Mouse (Mus musculus) spleen, embryonic (tissue): Measurements from ENCODE around the gene Unc13d.

Experiments used
- CTCF ChIA-PET: fragments of 350-600 bp; sonication (Branson Sonifier 250); formaldehyde crosslinking; loops from one replicate; lab custom pipeline; 2022; lab: Charles Lee

Unc13d gene

DNA sequence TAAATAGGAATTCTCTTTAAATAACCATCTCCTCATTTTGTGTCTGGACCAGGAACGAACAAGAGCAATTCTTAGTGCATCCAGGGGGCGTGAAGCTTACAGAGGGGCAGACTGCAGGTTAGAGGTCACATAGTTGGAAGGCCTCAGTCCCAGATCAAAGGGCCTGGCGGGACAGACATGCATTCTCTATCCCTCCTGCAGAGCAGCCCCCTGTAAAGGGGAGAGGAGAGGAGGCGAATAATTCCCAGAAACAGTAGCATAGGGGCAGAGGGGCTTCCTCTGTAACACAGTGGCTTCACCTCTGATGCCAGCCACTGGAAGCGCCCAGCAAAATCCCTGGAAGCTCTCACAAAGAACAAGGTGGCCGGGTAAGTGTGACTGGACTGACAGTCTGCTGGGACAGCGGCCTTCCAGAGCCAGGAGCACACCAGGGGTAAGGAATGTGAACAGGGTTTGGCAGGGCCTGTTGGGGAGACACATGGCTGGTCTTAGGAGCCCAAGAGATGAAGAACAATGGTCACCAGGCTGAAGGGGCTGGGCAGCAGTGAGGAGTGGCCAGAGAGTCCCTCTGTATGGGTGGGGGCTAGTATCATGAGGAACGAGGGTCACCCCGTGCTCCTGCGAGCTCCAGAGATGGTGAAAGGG, 1.0 kb upstream of the Unc13d start:
- CTCF ChIA-PET: no interaction called here

GRCm38 (mm10) chr11:116078221-116078620, 460 bp upstream of the Unc13d start:
- CTCF ChIA-PET: no interaction called here

- CTCF ChIA-PET: no interaction called here
These were observed 925 bp downstream of the Unc13d start for GRCm38 (mm10) chr11:116076836-116077235.

DNA sequence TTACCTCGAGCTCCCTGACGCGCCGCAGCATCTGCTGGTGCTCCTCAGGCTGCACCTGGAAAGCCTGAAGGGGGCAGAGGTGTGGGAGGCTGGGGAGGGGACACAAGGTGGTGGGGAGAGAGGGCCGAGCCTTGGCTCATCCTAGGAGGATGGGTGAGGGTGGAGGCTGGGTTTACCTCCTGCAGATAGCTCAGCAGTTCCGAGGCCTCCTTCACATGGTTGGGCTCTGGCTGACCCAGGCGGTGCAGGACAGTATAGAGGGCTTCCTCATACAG, 1.6 kb downstream of the Unc13d start:
- CTCF ChIA-PET: interaction anchor here (1.1 kb wide), 1 partner anchor 9 kb away, joined by 3 read pairs; no protein-coding TSS in a partner anchor

GRCm38 (mm10) chr11:116075539-116076265, 2.1 kb downstream of the Unc13d start:
- CTCF ChIA-PET: interaction anchor here (1.1 kb wide), 1 partner anchor 9 kb away, joined by 3 read pairs; no protein-coding TSS in a partner anchor

DNA sequence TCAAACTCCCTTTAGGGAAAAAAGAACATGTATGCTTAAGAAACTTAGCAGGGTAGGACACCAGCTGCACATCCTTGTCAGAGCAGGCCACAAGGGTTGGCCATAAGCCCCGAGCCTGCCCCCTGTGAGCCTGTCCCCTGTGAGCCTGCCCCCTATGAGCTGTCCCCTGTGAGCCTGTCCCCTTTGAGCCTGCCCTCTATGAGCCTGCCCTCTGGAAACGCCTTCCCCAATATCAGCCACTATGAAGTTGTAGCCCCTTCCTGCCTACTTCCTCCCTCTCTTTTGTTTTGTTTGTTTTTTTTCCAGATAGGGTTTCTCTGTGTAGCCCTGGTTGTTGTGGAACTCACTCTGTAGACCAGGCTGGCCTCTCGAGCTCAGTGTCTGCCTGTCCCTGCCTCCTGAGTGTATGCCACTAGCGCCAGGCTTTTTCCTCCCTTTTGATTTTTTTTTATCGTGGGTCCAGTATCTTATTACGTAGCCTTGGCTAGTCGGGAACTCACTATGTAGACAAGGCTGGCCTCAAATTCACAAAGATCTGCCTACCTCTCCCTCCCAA, 3.2 kb downstream of the Unc13d start:
- CTCF ChIA-PET: interaction anchor here (0.5 to 0.6 kb wide), 2 partner anchors 12 to 43 kb away, joined by 4 read pairs; no protein-coding TSS in a partner anchor

DNA sequence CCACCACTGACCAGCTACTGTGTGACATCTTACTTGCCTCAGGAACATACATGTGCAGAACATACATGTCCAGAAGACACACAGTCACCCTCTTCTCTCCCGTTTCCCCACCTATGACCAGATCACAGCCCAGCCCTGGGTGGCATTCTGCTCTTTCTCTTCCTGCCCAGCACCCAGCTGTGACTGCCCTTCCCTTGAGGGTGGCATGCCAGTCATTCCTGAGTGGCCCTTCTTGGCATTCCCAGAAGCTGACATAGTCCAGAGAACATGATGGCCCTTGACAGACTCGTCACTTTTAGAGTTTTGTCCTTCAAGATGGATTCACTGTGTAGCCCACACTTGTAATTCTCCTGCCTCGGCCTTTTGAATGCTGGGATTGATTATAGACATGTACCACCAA, 5.2 kb downstream of the Unc13d start:
- CTCF ChIA-PET: no interaction called here

DNA sequence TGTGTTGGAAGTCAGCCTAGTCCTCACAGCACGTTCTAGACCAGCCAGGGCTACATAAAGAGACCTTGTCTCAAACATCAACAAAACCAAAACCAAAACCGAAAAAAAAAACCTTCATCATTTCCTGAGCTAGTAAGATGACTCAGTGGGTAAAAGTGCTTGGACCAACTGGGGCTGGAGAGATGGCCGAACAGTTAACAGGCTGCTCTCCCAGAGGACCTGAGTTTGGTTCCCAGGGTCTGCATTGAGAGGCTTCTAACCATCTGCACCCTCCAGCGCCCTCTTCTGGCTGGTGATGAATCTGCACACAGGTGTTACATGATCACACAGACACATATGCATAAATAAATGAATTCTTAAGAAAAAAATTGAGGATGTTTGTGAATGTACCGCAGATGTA, 6.3 kb downstream of the Unc13d start:
- CTCF ChIA-PET: no interaction called here

GRCm38 (mm10) chr11:116065345-116065744, 12.4 kb downstream of the Unc13d start:
- CTCF ChIA-PET: no interaction called here

DNA sequence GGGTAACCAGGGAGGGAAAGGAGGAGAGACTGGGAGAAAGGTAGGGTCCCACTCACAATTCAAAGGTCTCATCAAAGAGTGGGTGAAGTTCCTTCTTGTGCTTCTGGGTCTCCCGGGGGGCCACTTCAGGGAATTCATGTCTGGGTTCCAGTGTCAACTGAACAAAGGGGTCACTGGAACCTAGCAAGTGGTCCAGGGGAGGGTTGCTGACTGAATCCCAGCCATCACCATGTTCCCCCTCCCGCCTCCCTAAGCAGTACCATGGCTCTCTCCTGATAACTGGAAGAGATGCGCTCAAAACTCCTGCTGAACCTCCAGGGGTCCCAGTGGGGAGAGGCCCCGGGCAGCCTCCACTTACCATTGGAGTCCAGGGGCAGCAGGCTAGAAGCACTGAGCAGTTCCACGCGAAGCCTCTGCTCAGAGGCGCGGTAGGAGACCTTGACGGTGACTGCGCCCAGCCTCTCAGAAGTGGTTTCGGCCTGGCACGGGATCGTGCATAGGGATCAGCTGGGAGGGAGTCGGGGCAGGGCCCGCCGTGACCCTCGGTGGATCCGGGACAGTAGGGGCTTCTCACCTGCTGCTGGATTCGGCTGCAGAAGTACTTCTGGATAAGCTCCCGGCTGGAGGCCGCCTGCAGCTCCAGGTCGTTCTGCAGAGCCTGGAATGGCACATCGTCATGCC, 13.4 kb downstream of the Unc13d start:
- CTCF ChIA-PET: no interaction called here

DNA sequence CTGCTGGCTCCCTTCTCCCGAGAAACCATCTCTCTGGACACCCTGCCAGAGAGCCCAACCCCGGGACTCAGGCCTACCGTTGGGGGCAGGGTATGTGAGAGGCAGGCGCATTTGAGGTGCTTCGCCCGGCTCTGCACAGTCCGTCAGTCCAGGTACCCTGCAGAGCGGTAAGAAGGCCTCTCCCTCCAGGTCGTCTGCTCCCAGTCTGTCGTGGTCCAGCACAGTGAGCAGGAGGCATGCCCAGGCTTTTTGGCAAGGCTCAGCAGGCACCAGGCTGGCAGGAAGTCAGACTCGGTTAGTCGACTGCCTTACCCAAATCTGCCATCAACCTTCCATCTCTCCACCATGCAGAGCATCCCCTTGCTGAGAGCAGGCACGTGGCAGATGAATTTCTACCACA, 14.2 kb downstream of the Unc13d start:
- CTCF ChIA-PET: no interaction called here

GRCm38 (mm10) chr11:116062521-116062920, 15.2 kb downstream of the Unc13d start:
- CTCF ChIA-PET: no interaction called here

- CTCF ChIA-PET: no interaction called here
These were observed 15.9 kb downstream of the Unc13d start for GRCm38 (mm10) chr11:116061641-116062415.

DNA sequence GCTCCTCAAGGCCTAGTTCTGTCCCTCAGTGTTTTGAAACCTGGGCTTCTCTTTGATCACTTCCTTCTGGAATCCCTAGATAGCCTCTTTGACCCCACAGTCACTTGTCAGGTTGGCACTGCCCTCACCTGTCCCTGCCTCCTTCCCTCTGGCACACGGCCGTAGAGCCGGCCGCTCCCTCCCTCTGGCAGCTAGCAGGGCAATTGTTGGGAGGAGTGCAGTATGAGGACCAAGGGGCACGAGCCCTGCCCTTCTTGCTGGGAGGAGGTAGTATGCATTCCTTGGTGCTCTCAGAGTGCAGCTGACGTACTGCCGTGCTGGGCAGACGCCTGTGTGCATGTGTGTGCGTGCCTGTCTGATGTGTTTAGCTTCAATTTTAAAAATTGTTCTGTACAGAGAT, 17.2 kb downstream of the Unc13d start:
- CTCF ChIA-PET: no interaction called here

GRCm38 (mm10) chr11:116059691-116060025, 18.1 kb downstream of the Unc13d start:
- CTCF ChIA-PET: no interaction called here

GRCm38 (mm10) chr11:116058868-116059690, 18.7 kb downstream of the Unc13d start:
- CTCF ChIA-PET: interaction anchor here (1.0 kb wide), 1 partner anchor 26 kb away, joined by 3 read pairs; no protein-coding TSS in a partner anchor

DNA sequence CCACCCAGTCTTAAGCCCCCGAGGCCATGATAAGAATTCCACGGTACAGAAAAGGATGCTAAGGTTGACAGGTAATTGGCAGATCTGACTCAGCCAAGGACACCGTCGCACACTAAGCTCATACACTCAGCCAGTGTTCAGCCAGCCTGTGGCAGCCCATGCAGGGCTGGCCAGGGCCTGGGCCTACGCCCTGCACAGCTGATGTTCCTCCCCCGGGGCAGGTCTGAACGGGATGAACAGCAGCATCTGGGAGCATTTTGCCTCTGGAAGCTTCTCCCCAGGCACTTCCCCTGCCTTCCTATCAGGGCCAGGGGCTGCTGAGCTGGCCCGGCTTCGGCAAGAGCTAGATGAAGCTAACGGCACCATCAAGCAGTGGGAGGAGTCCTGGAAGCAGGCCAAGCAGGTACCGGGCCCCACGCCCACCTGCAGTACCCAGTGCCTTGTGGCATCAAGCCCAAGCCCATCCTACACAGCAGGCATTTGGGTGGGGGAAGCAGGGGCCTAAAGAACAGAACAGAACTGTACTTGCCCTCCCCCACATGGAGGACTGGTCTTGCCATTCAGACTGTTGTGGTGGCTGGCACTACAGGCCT, 19.6 kb downstream of the Unc13d start:
- CTCF ChIA-PET: interaction anchor here (0.7 to 1.0 kb wide), 2 partner anchors 27 to 105 kb away, joined by 3 to 5 read pairs; no protein-coding TSS in a partner anchor

- CTCF ChIA-PET: interaction anchor here (0.6 to 0.7 kb wide), 2 partner anchors 63 to 105 kb away, joined by 5 to 16 read pairs; no protein-coding TSS in a partner anchor
These were observed 20.4 kb downstream of the Unc13d start for GRCm38 (mm10) chr11:116057237-116057881.

- CTCF ChIA-PET: interaction anchor here (0.6 kb wide), 1 partner anchor 12 kb away, joined by 6 read pairs; no protein-coding TSS in a partner anchor
These were observed 21.9 kb downstream of the Unc13d start for GRCm38 (mm10) chr11:116055873-116056272.
